9 mouse cellular contexts compared by ENCODE assay signal in the genomic region with DNA sequence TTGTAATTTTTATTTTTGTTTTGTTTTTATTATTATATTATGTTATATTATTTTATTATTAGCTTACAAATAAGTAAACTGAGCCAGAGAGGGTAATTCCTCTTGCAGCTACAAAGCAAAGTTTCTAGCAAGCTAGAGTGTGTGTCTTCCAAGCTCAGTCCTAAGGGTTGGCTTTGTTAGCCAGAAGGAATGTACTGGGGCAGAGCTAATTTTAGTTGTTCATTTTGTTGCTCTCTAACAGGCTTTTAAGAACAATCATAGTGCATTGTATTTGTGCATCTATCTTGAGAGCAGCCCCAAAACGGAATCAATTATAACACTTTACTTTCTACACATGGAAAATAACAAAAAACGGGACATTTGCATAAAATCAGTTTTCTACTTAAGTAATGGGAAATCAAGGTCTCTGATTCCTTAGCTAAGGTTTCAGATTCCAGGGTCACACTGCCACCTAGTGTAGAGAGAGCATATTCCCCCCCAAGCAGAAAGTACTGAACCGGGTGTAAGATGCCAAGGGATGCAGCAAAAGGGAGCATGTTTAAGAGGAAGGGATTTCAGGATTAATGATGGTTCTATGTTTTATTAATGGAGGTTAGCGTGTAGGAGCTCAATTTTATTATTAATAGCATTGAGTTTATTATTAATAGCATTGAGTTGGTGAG. TPM values are rescaled to one million over a fixed set of nuclear protein-coding genes. Genes with fewer than 3 reads are reported as not detected.
DNase-seq lines count a peak whose midpoint lies in the region; ATAC-seq and TF ChIP-seq lines count a peak whose summit lies in the region.
"Had no signal": no experiment of that assay in that cellular context is flagged by ENCODE, and none has a peak within 500 bp of the region (broad histone marks: within the 10 kb centered on the region; RNA-seq: fewer than 3 reads in every experiment).

No protein-coding gene starts in this region.

- no peak for TF ChIP-seq POLR2A in kidney, adult 2 months (IDR thresholded peaks at IDR 0.05; ENCODE audit: low read depth, low read length)

- intact Hi-C loops in left cerebral cortex, postnatal 36 days (cut with DNase I), result loop anchor here (5.0 to 10.0 kb wide), 2 partner anchors 34 to 347 kb away; no protein-coding TSS in a partner anchor

- no peaks in the 10 kb centered on the region for H3K36me3 ChIP-seq in forebrain, embryonic 11.5 days (ENCODE audit: control insufficient read depth, insufficient read depth, low read length)
- no peaks in the 10 kb centered on the region for H3K36me3 ChIP-seq in kidney, adult 2 months (ENCODE audit: control insufficient read depth, insufficient read depth, low read length)

- no peak overlapping the region for H3K4me2 ChIP-seq in forebrain, embryonic 11.5 days (ENCODE audit: low read depth, low read length, severe bottlenecking)

- H3K27me3 ChIP-seq in forebrain, embryonic 11.5 days (ENCODE audit: control insufficient read depth, insufficient read depth, low read length), result no peaks in the 10 kb centered on the region
- H3K27me3 ChIP-seq in kidney, adult 2 months (replicated peaks; ENCODE audit: control insufficient read depth, insufficient read depth, low read length), result no peaks in the 10 kb centered on the region; the same call in 1 of the 2 replicates

- 5% methylated on average over 4 of the region's 4 CpGs for WGBS in forebrain, embryonic 11.5 days
- WGBS in kidney, adult 2 months, result 2% methylated on average over 4 of the region's 4 CpGs

- no peak overlapping the region for H3K4me3 ChIP-seq in forebrain, embryonic 11.5 days (ENCODE audit: low read depth, low read length)
- H3K4me3 ChIP-seq in kidney, adult 2 months (ENCODE audit: insufficient read depth, low read depth, low read length), result no peak overlapping the region

- no peaks in the 10 kb centered on the region for H3K9me3 ChIP-seq in forebrain, embryonic 11.5 days (ENCODE audit: control insufficient read depth, low read length)

- peak; percentile 69 for TF ChIP-seq CTCF in kidney, adult 2 months (conservative IDR thresholded peaks at IDR 0.05; ENCODE audit: insufficient read depth, insufficient read length, low read depth, low read length)

- no peak overlapping the region for H3K9ac ChIP-seq in forebrain, embryonic 11.5 days (ENCODE audit: low read length)

- H3K27ac ChIP-seq in forebrain, embryonic 11.5 days (ENCODE audit: low read depth, low read length), result no peak overlapping the region
- no peak overlapping the region for H3K27ac ChIP-seq in kidney, adult 2 months (ENCODE audit: insufficient read depth, low read depth, low read length)

- H3K4me1 ChIP-seq in forebrain, embryonic 11.5 days (replicated peaks; ENCODE audit: control insufficient read depth, insufficient read depth, low read length), result no peaks in the 10 kb centered on the region
- H3K4me1 ChIP-seq in kidney, adult 2 months (ENCODE audit: control insufficient read depth, insufficient read depth, low read length), result no peaks in the 10 kb centered on the region

- peak; percentile 66; the same call in 1 of the 2 replicates for ATAC-seq in forebrain, embryonic 11.5 days (replicated peaks; ENCODE audit: low FRiP score)

- DNase-seq in testis, postnatal 10 days (ENCODE audit: low spot score), result peak; percentile 50
- DNase-seq in testis, postnatal 14 days (ENCODE audit: low spot score), result no peak
- peak; percentile 59 for DNase-seq in brain, embryonic 18.5 days (ENCODE audit: low read depth, low spot score)
- peak; percentile 63 for DNase-seq in forebrain, embryonic 11.5 days (ENCODE audit: low spot score)
- DNase-seq in kidney, adult 2 months, result peak; percentile 54
- DNase-seq in left cerebral cortex, postnatal 36 days (ENCODE audit: low spot score in 2 of 2), result peak; percentile 30 to 32
- peak; percentile 25 for DNase-seq in retina, adult 2 months (ENCODE audit: low read depth, low spot score)
- DNase-seq in ovary, postnatal 10 days (ENCODE audit: low spot score), result no peak

RNA-seq across cellular contexts. Expression of a gene that starts 6.1 kb away (rescaled TPM):
- polyA plus RNA-seq in forebrain, embryonic 11.5 days (2014; fragmentation: Nextera tagmentation; extraction: Ambion mirVana), result 10.4 and 12.7 TPM in 2 replicates
- polyA plus RNA-seq in kidney, adult 2 months (2012; rRNA removed), result not detected in 2 replicates
- under 1 TPM; 0.49 to 0.54 TPM for total RNA-seq in left cerebral cortex, postnatal 36 days (2021)
- total RNA-seq: neutrophil, adult 5-6 weeks had no signal

Comparison
In these comparisons a context has a peak if more than half of its experiments do, and no peak if none do; other contexts are left out.
1. DNase-seq: peak in testis, postnatal 10 days (single experiment), brain, embryonic 18.5 days (single experiment), forebrain, embryonic 11.5 days (single experiment), kidney, adult 2 months (single experiment), left cerebral cortex, postnatal 36 days (2 of 2) and retina, adult 2 months (single experiment); none in testis, postnatal 14 days (single experiment) and ovary, postnatal 10 days (single experiment).
2. RNA of a gene that starts 6.1 kb away (polyA plus RNA-seq): 10.4 to 12.7 TPM in forebrain, embryonic 11.5 days; not detected in kidney, adult 2 months; every median in the first group is over 10 times any median in the second.